10 mouse cellular contexts compared by ENCODE assay signal in the genomic region with DNA sequence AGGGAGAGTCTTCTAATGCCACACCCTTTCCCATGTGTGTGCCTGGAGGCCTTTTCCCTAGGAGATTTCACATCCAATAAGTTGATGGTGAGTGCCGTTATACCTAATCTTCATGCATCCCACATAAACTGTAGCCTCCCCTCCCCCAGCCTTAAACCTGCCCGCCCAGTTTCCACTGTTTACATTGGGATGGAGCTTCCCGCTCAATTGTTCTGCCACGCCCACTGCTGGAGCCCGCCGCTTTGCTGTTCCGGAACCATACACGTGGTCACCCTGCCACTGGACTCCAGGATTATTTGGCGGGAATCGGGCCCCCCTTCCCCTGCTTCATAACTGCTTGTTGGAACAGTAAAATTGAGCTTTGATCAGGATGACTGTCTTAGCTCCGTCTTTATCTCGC. TPM values are rescaled to one million over a fixed set of nuclear protein-coding genes. Genes with fewer than 3 reads are reported as not detected.
DNase-seq lines count a peak whose midpoint lies in the region; ATAC-seq lines count a peak whose summit lies in the region.
"Had no signal": no experiment of that assay in that cellular context is flagged by ENCODE, and none has a peak within 500 bp of the region (broad histone marks: within the 10 kb centered on the region; RNA-seq: fewer than 3 reads in every experiment).

No protein-coding gene starts in this region.

- H3K27ac ChIP-seq in heart, embryonic 15.5 days: no peak overlapping the region
- no peak overlapping the region for H3K27ac ChIP-seq in intestine, embryonic 14.5 days (ENCODE audit: low read depth)

- intact Hi-C loops in gastrocnemius, postnatal 36 days (cut with DNase I): no loop called here

- WGBS in heart, embryonic 15.5 days: 34% methylated on average over 12 of the region's 12 CpGs
- 19% methylated on average over 12 of the region's 12 CpGs for WGBS in intestine, embryonic 14.5 days

- H3K36me3 ChIP-seq in heart, embryonic 15.5 days: peaks cover 8% of the 10 kb centered on the region; the same call in 1 of the 2 replicates
- peaks cover 13% of the 10 kb centered on the region; the same call in 1 of the 2 replicates for H3K36me3 ChIP-seq in intestine, embryonic 14.5 days (ENCODE audit: control insufficient read depth, insufficient read depth, low read length)

- peak overlapping the region; percentile 59 for H3K4me3 ChIP-seq in heart, embryonic 15.5 days
- H3K4me3 ChIP-seq in intestine, embryonic 14.5 days (ENCODE audit: low read depth, low read length): peak overlapping the region; percentile 34

- H3K27me3 ChIP-seq in heart, embryonic 15.5 days: no peaks in the 10 kb centered on the region
- H3K27me3 ChIP-seq in intestine, embryonic 14.5 days (replicated peaks; ENCODE audit: control insufficient read depth, insufficient read depth, low read length): no peaks in the 10 kb centered on the region
- H3K27me3 ChIP-seq: CH12.LX had no signal

- no peak for DNase-seq in heart, adult 9 months (ENCODE audit: low spot score in 2 of 2)
- peak; percentile 31 for DNase-seq in embryo, embryonic 11 days
- DNase-seq in intestine, embryonic 14.5 days (ENCODE audit: low spot score): peak; percentile 58
- DNase-seq in lung, postnatal 10 days: peak; percentile 44
- DNase-seq in adrenal gland, adult (ENCODE audit: inconsistent age in 2 of 2, low spot score in 1 of 2): no peak
- DNase-seq in right cerebral cortex, adult 18-20 months: no peak
- no peak for DNase-seq in gastrocnemius, postnatal 36 days
- DNase-seq: gastrocnemius, postnatal 25 days had no signal

- no peak for ATAC-seq in heart, embryonic 15.5 days (replicated peaks; ENCODE audit: insufficient number of reproducible peaks, insufficient read depth, low FRiP score, low read depth)
- ATAC-seq in intestine, embryonic 14.5 days (replicated peaks; ENCODE audit: low FRiP score, low TSS enrichment, low read depth): 0 out of 2 replicates have a peak, but pooled peaks have one; percentile 49

- H3K4me1 ChIP-seq in heart, embryonic 15.5 days (replicated peaks): peaks cover 17% of the 10 kb centered on the region
- H3K4me1 ChIP-seq in intestine, embryonic 14.5 days (replicated peaks; ENCODE audit: control insufficient read depth, insufficient read depth, low read length): peaks cover 3% of the 10 kb centered on the region; the same call in 1 of the 2 replicates

- peak overlapping the region; percentile 69; the same call in 1 of the 2 replicates for H3K9ac ChIP-seq in heart, embryonic 15.5 days
- no peak overlapping the region for H3K9ac ChIP-seq in intestine, embryonic 14.5 days (ENCODE audit: low read length)

- peak overlapping the region; percentile 82 for H3K4me2 ChIP-seq in heart, embryonic 15.5 days
- H3K4me2 ChIP-seq in intestine, embryonic 14.5 days (ENCODE audit: low read length): peak overlapping the region; percentile 82

- H3K9me3 ChIP-seq in heart, embryonic 15.5 days (replicated peaks): no peaks in the 10 kb centered on the region
- 0 out of 2 replicates have a peak, but pooled peaks cover 3% of the 10 kb centered on the region for H3K9me3 ChIP-seq in intestine, embryonic 14.5 days (ENCODE audit: control insufficient read depth, low read length)

RNA-seq across cellular contexts. Expression of a gene that starts 2.3 kb away (rescaled TPM):
- polyA plus RNA-seq in heart, embryonic 15.5 days (2015; fragmentation: Nextera tagmentation; extraction: Ambion mirVana): 10.7 and 15.5 TPM in 2 replicates
- polyA plus RNA-seq in intestine, embryonic 14.5 days (2014; fragmentation: Nextera tagmentation; extraction: Ambion mirVana): 16.9 and 19.5 TPM in 2 replicates
- under 1 TPM; 0.33 to 0.42 TPM for total RNA-seq in gastrocnemius, postnatal 36 days (2021)

RNA-seq across cellular contexts. Expression of a gene that starts 31.3 kb away (rescaled TPM):
- polyA plus RNA-seq in heart, embryonic 15.5 days (2015; fragmentation: Nextera tagmentation; extraction: Ambion mirVana): 0.59 and 1.4 TPM in 2 replicates
- polyA plus RNA-seq in intestine, embryonic 14.5 days (2014; fragmentation: Nextera tagmentation; extraction: Ambion mirVana): 0.43 and 0.51 TPM in 2 replicates
- total RNA-seq in gastrocnemius, postnatal 36 days (2021): under 1 TPM; 0.17 to 0.18 TPM

RNA-seq across cellular contexts. Expression of a gene that starts 38.2 kb away (rescaled TPM):
- 6.6 and 6.7 TPM in 2 replicates for polyA plus RNA-seq in heart, embryonic 15.5 days (2015; fragmentation: Nextera tagmentation; extraction: Ambion mirVana)
- 1.3 and 1.6 TPM in 2 replicates for polyA plus RNA-seq in intestine, embryonic 14.5 days (2014; fragmentation: Nextera tagmentation; extraction: Ambion mirVana)
- total RNA-seq in gastrocnemius, postnatal 36 days (2021): 10 to 100 TPM; 20.4 to 20.5 TPM

Comparison
In these comparisons a context has a peak if more than half of its experiments do, and no peak if none do; other contexts are left out.
1. DNase-seq: peak in embryo, embryonic 11 days (single experiment), intestine, embryonic 14.5 days (single experiment) and lung, postnatal 10 days (single experiment); none in heart, adult 9 months (0 of 2), adrenal gland, adult (0 of 2), right cerebral cortex, adult 18-20 months (single experiment) and gastrocnemius, postnatal 36 days (0 of 2).